Mouse (Mus musculus) neural tube, embryonic 14.5 days (tissue): ENCODE measurements around the gene Gm37240. TPM values are rescaled to one million over a fixed set of nuclear protein-coding genes. Genes with fewer than 3 reads are reported as not detected.
"Not testable (repeated sequence)": the region's sequence is repeated elsewhere in the genome, so short reads cannot be mapped to it uniquely, and the experiment has no call there.

ENCODE experiments used
- ATAC-seq: fragments of 200-750 bp; cut with Nextera tagmentation; 2 replicates; pipeline ENCODE4 v1.8.0; 2017; ENCODE audit warnings: low read depth, mild to moderate bottlenecking, moderate TSS enrichment, moderate library complexity
- H3K27ac ChIP-seq: fragments of 300-500 bp; sonication (generic); 2 replicates; pipeline ENCODE4 v1.5.1; 2014; ENCODE audit warnings: low read depth, mild to moderate bottlenecking, control low read depth, low read length, moderate library complexity, mixed read lengths
- H3K27me3 ChIP-seq: fragments of 300-500 bp; sonication (generic); 2 replicates; pipeline ENCODE4 v1.6.1; 2014; ENCODE audit warnings: low read length; ENCODE audit not compliant: control insufficient read depth, insufficient read depth
- H3K36me3 ChIP-seq: fragments of 300-500 bp; sonication (generic); 2 replicates; pipeline ENCODE4 v1.6.1; 2014; ENCODE audit warnings: low read length, mixed read lengths; ENCODE audit not compliant: control insufficient read depth, insufficient read depth
- H3K4me1 ChIP-seq: fragments of 300-500 bp; sonication (generic); 2 replicates; pipeline ENCODE4 v1.6.1; 2014; ENCODE audit warnings: low read length; ENCODE audit not compliant: control insufficient read depth, insufficient read depth
- H3K4me2 ChIP-seq: fragments of 300-500 bp; sonication (generic); 2 replicates; pipeline ENCODE4 v1.6.1; 2014; ENCODE audit warnings: mild to moderate bottlenecking, low read depth, low read length, control low read depth
- H3K4me3 ChIP-seq: fragments of 300-500 bp; sonication (generic); 2 replicates; pipeline ENCODE4 v1.5.1; 2014; ENCODE audit warnings: low read depth, low read length, control low read depth, mixed read lengths
- H3K9ac ChIP-seq: fragments of 300-500 bp; sonication (generic); replicated peaks from 2 replicates; pipeline ENCODE4 v1.6.1; 2014; ENCODE audit warnings: low read depth, mild to moderate bottlenecking, control low read depth, low read length, mixed read lengths
- H3K9me3 ChIP-seq: fragments of 300-500 bp; sonication (generic); 2 replicates; pipeline ENCODE4 v1.6.1; 2016; ENCODE audit warnings: low read length; ENCODE audit not compliant: control insufficient read depth
- WGBS: fragments of 180-500 bp; shearing (Covaris S2); extraction: QIAGEN DNeasy Blood & Tissue Kit; methylation state at CpG from one replicate; pipeline ENCODE4 v1.1.7; 2014; 5-methylcytosine and 5-hydroxymethylcytosine counted together
- polyA plus RNA-seq: library from polyadenylated mRNA; unstranded; fragments of >200 nt; fragmentation: Nextera tagmentation; extraction: Ambion mirVana; gene quantifications from 2 replicates; pipeline ENCODE4 v1.2.1, GENCODE M21; 2014

Gm37240 gene
- polyA plus RNA-seq, 1 experiment from 2014 or later, result not detected

- not testable (repeated sequence) for H3K9ac ChIP-seq, H3K27me3 ChIP-seq, ATAC-seq, H3K4me2 ChIP-seq, H3K9me3 ChIP-seq, H3K36me3 ChIP-seq, H3K27ac ChIP-seq, H3K4me3 ChIP-seq, H3K4me1 ChIP-seq
- WGBS, result 94% methylated on average over 3 of the region's 3 CpGs
These were observed 1025.5 kb downstream of the Gm37240 start for GRCm38 (mm10) chr3:84861817-84862216.

- Histone ChIP-seq H3K4me3 (no peak overlapping the region), H3K4me2 (no peak overlapping the region), H3K9me3 (no peaks in the 10 kb centered on the region), H3K4me1 (no peaks in the 10 kb centered on the region), H3K36me3 (no peaks in the 10 kb centered on the region), H3K9ac (no peak overlapping the region), H3K27me3 (no peaks in the 10 kb centered on the region), H3K27ac (no peak overlapping the region)
- ATAC-seq, result no peak
- 64% methylated on average over 1 of the region's 1 CpGs for WGBS
These were observed 1026.6 kb downstream of the Gm37240 start for GRCm38 (mm10) chr3:84860669-84861068.

GRCm38 (mm10) chr3:84854440-84854839, 1032.9 kb downstream of the Gm37240 start:
- H3K27ac ChIP-seq, result no peak overlapping the region
- no peaks in the 10 kb centered on the region for H3K36me3 ChIP-seq
- no peaks in the 10 kb centered on the region for H3K4me1 ChIP-seq
- 84% methylated on average over 1 of the region's 1 CpGs for WGBS
- no peak for ATAC-seq
- no peak overlapping the region for H3K4me2 ChIP-seq
- H3K9me3 ChIP-seq, result no peaks in the 10 kb centered on the region
- H3K27me3 ChIP-seq, result no peaks in the 10 kb centered on the region
- no peak overlapping the region for H3K9ac ChIP-seq
- no peak overlapping the region for H3K4me3 ChIP-seq

DNA sequence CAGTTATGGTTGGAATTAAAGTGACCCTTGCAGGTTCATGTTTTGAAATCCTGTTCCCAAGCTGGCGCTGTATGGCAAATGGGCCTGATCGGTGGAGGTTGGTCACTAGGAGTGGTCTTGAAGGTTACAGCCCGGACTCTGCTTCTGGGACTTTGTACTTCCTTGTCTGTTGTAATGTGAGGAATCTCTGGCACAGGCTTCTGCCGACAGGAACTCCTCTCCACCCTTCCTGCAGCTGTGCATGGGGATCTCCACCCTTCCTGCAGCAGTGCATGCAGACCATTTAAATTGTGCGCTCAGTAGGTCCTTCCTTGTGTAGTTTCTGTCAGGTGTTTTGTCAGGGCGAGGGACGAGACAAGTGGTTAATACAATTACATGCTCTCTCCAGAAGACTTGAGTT, 1034.4 kb downstream of the Gm37240 start:
- H3K27me3 ChIP-seq, result no peaks in the 10 kb centered on the region
- 90% methylated on average over 7 of the region's 7 CpGs for WGBS
- H3K4me3 ChIP-seq, result no peak overlapping the region

DNA sequence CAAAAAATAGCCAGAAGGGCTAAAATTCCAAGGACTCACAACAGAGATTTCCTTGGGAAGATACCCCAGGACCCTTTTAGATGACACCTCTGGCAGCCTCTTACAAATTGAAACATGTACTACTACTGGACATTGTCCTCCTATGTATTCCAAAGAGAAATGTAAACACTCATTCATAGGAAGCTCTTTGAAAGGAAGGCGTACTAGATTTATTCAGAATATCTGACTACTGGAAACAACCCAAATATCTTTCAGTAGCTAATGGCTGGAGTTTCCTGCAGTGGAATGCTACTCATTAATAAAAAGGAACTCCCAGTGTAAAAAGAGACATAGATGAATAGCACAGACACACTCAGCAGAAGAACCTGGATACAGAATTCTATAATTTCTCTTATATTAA, 1035.5 kb downstream of the Gm37240 start:
- H3K9me3 ChIP-seq, result no peaks in the 10 kb centered on the region
- H3K27me3 ChIP-seq, result no peaks in the 10 kb centered on the region
- H3K4me1 ChIP-seq, result no peaks in the 10 kb centered on the region
- no peaks in the 10 kb centered on the region for H3K36me3 ChIP-seq
- 73% methylated on average over 1 of the region's 1 CpGs for WGBS
- H3K27ac ChIP-seq, result no peak overlapping the region
- H3K4me3 ChIP-seq, result no peak overlapping the region
- no peak overlapping the region for H3K9ac ChIP-seq
- H3K4me2 ChIP-seq, result no peak overlapping the region
- no peak for ATAC-seq

More for the DNA sequence above, 1034.4 kb downstream of the Gm37240 start:
- ATAC-seq, result no peak
- Histone ChIP-seq H3K4me2 (no peak overlapping the region), H3K36me3 (no peaks in the 10 kb centered on the region), H3K27ac (no peak overlapping the region), H3K9ac (no peak overlapping the region), H3K4me1 (no peaks in the 10 kb centered on the region), H3K9me3 (no peaks in the 10 kb centered on the region)

- Histone ChIP-seq H3K4me2 (no peak overlapping the region), H3K36me3 (no peaks in the 10 kb centered on the region), H3K4me3 (no peak overlapping the region), H3K27me3 (no peaks in the 10 kb centered on the region), H3K27ac (no peak overlapping the region), H3K9ac (no peak overlapping the region), H3K9me3 (no peaks in the 10 kb centered on the region), H3K4me1 (no peaks in the 10 kb centered on the region)
- 91% methylated on average over 1 of the region's 1 CpGs for WGBS
- ATAC-seq, result no peak
These were observed 1036.9 kb downstream of the Gm37240 start for GRCm38 (mm10) chr3:84850418-84850817.

DNA sequence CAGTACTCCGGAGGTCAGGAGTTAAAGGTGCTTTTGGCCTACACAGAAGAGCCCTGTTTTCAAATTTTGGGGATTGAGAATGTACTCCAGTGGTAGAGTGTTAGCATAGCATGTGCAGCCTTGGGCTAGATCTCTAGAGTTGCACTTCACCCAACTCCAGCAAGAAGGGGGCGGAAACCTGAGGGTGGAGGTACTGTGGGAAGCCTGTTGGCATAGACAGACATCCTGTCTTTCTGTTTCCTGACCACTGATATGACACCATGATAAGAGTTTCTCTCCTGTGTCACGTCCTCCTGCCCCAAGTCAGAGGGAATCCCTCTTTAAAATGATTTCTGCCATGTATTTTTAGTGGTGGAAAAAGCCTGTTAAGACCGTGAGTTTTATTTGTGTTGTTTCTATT, 1038.5 kb downstream of the Gm37240 start:
- Histone ChIP-seq H3K27me3 (no peaks in the 10 kb centered on the region), H3K27ac (no peak overlapping the region), H3K4me1 (no peaks in the 10 kb centered on the region), H3K4me3 (no peak overlapping the region), H3K36me3 (no peaks in the 10 kb centered on the region), H3K9me3 (no peaks in the 10 kb centered on the region), H3K4me2 (no peak overlapping the region), H3K9ac (no peak overlapping the region)
- 87% methylated on average over 4 of the region's 4 CpGs for WGBS
- ATAC-seq, result no peak

DNA sequence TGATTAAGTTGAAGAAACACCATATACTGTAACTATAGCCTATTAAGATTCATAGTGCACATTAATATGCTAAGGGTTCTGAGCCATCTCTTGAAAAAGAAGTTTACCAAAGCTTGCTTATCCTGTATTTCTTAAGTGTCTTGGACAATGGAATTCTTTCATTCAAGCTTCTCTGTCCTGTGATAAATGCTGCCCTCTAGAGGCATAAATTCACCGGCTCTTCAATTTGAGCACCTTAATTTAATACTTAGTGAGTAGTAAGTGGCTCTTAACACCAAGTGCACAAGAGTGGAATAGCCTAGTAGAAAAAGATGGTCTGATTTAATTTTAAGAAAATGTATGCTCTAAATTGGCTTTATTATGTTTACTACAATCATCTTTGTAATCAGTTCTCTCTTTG, 1043.7 kb downstream of the Gm37240 start:
- no peak overlapping the region for H3K4me3 ChIP-seq
- no peak overlapping the region for H3K9ac ChIP-seq
- no peaks in the 10 kb centered on the region for H3K27me3 ChIP-seq
- no peak overlapping the region for H3K4me2 ChIP-seq
- H3K36me3 ChIP-seq, result no peaks in the 10 kb centered on the region
- no peak overlapping the region for H3K27ac ChIP-seq
- ATAC-seq, result no peak; the same call in 1 of the 2 replicates
- H3K9me3 ChIP-seq, result no peaks in the 10 kb centered on the region
- H3K4me1 ChIP-seq, result no peaks in the 10 kb centered on the region
- 32% methylated on average over 1 of the region's 1 CpGs for WGBS

GRCm38 (mm10) chr3:84842793-84843192, 1044.5 kb downstream of the Gm37240 start:
- Histone ChIP-seq H3K27ac (no peak overlapping the region), H3K4me1 (no peaks in the 10 kb centered on the region), H3K9ac (no peak overlapping the region), H3K4me2 (no peak overlapping the region), H3K4me3 (no peak overlapping the region), H3K36me3 (no peaks in the 10 kb centered on the region), H3K9me3 (no peaks in the 10 kb centered on the region), H3K27me3 (no peaks in the 10 kb centered on the region)
- no peak for ATAC-seq
- WGBS, result 90% methylated on average over 2 of the region's 2 CpGs

- Histone ChIP-seq H3K9me3 (no peaks in the 10 kb centered on the region), H3K27me3 (no peaks in the 10 kb centered on the region), H3K4me2 (no peak overlapping the region), H3K4me3 (no peak overlapping the region), H3K36me3 (no peaks in the 10 kb centered on the region), H3K4me1 (no peaks in the 10 kb centered on the region), H3K9ac (no peak overlapping the region), H3K27ac (no peak overlapping the region)
- no peak for ATAC-seq
- WGBS, result 91% methylated on average over 4 of the region's 4 CpGs
These were observed 1046.0 kb downstream of the Gm37240 start for GRCm38 (mm10) chr3:84841271-84841670.
